8 mouse cellular contexts compared by ENCODE assay signal in genomic region chr3:125403601-125404396, GRCm38 (mm10). TPM values are rescaled to one million over a fixed set of nuclear protein-coding genes. Genes with fewer than 3 reads are reported as not detected.
A peak's percentile ranks its signal among the peaks of the same experiment; 100 is the strongest.
DNase-seq lines count a peak whose midpoint lies in the region; ATAC-seq and TF ChIP-seq lines count a peak whose summit lies in the region.

Ndst4 (plus strand) TSS chr3:125404076.

- ATAC-seq in kidney, postnatal 0 days (replicated peaks; ENCODE audit: low FRiP score, low read depth), result 0 out of 2 replicates have a peak, but pooled peaks have one; percentile 43
- ATAC-seq in embryonic facial prominence, embryonic 15.5 days (ENCODE audit: insufficient number of reproducible peaks, low FRiP score, low TSS enrichment, low read depth), result no peak
- ATAC-seq in intestine, embryonic 14.5 days (replicated peaks; ENCODE audit: low FRiP score, low TSS enrichment, low read depth), result peak; percentile 62; the same call in 1 of the 2 replicates
- no peak for ATAC-seq in limb, embryonic 15.5 days (ENCODE audit: insufficient number of reproducible peaks, low FRiP score, low TSS enrichment, low read depth)
- ATAC-seq in neural tube, embryonic 13.5 days (ENCODE audit: low read depth), result peak; percentile 95

- DNase-seq in kidney, postnatal 0 days (ENCODE audit: low spot score), result peak; percentile 42
- DNase-seq in kidney, adult 18-20 months, result no peak
- DNase-seq in intestine, embryonic 14.5 days (ENCODE audit: low spot score), result peak; percentile 65
- no peak for DNase-seq in thymus, postnatal 25 days
- no peak for DNase-seq in adrenal gland, adult 18-20 months (ENCODE audit: low spot score in 2 of 2)

- 11% methylated on average over 14 of the region's 14 CpGs for WGBS in kidney, postnatal 0 days
- WGBS in embryonic facial prominence, embryonic 15.5 days, result 13% methylated on average over 14 of the region's 14 CpGs
- 12% methylated on average over 14 of the region's 14 CpGs for WGBS in intestine, embryonic 14.5 days
- WGBS in limb, embryonic 15.5 days, result 8% methylated on average over 14 of the region's 14 CpGs
- 8% methylated on average over 14 of the region's 14 CpGs for WGBS in neural tube, embryonic 13.5 days

- no peaks in the 10 kb centered on the region for H3K27me3 ChIP-seq in kidney, postnatal 0 days (ENCODE audit: insufficient read depth, low read length)
- H3K27me3 ChIP-seq in embryonic facial prominence, embryonic 15.5 days, result no peaks in the 10 kb centered on the region
- no peaks in the 10 kb centered on the region for H3K27me3 ChIP-seq in intestine, embryonic 14.5 days (replicated peaks; ENCODE audit: control insufficient read depth, insufficient read depth, low read length)
- no peaks in the 10 kb centered on the region for H3K27me3 ChIP-seq in limb, embryonic 15.5 days
- no peaks in the 10 kb centered on the region for H3K27me3 ChIP-seq in neural tube, embryonic 13.5 days

- H3K4me2 ChIP-seq in kidney, postnatal 0 days (ENCODE audit: low read length), result peak within 1 kb of the TSS; percentile 56
- peak within 1 kb of the TSS; percentile 52 for H3K4me2 ChIP-seq in embryonic facial prominence, embryonic 15.5 days (replicated peaks)
- H3K4me2 ChIP-seq in intestine, embryonic 14.5 days (ENCODE audit: low read length), result peak within 1 kb of the TSS; percentile 58
- peak within 1 kb of the TSS; percentile 50 for H3K4me2 ChIP-seq in limb, embryonic 15.5 days
- peak within 1 kb of the TSS; percentile 61 for H3K4me2 ChIP-seq in neural tube, embryonic 13.5 days

- no peaks in the 10 kb centered on the region for H3K9me3 ChIP-seq in kidney, postnatal 0 days (replicated peaks; ENCODE audit: low read length)
- H3K9me3 ChIP-seq in embryonic facial prominence, embryonic 15.5 days (replicated peaks), result no peaks in the 10 kb centered on the region
- H3K9me3 ChIP-seq in intestine, embryonic 14.5 days (ENCODE audit: control insufficient read depth, low read length), result no peaks in the 10 kb centered on the region
- H3K9me3 ChIP-seq in limb, embryonic 15.5 days, result no peaks in the 10 kb centered on the region
- H3K9me3 ChIP-seq in neural tube, embryonic 13.5 days, result no peaks in the 10 kb centered on the region

- no peak within 1 kb of the TSS for H3K9ac ChIP-seq in kidney, postnatal 0 days (ENCODE audit: low read depth, low read length)
- no peak within 1 kb of the TSS for H3K9ac ChIP-seq in embryonic facial prominence, embryonic 15.5 days
- no peak within 1 kb of the TSS for H3K9ac ChIP-seq in intestine, embryonic 14.5 days (ENCODE audit: low read length)
- no peak within 1 kb of the TSS for H3K9ac ChIP-seq in limb, embryonic 15.5 days
- peak within 1 kb of the TSS; percentile 61 for H3K9ac ChIP-seq in neural tube, embryonic 13.5 days

- no peaks in the 10 kb centered on the region for H3K4me1 ChIP-seq in kidney, postnatal 0 days (replicated peaks; ENCODE audit: insufficient read depth, low read length)
- 0 out of 2 replicates have a peak, but pooled peaks cover 4% of the 10 kb centered on the region for H3K4me1 ChIP-seq in embryonic facial prominence, embryonic 15.5 days
- peaks cover 7% of the 10 kb centered on the region for H3K4me1 ChIP-seq in intestine, embryonic 14.5 days (replicated peaks; ENCODE audit: control insufficient read depth, insufficient read depth, low read length)
- H3K4me1 ChIP-seq in limb, embryonic 15.5 days, result peaks cover 3% of the 10 kb centered on the region
- peaks cover 13% of the 10 kb centered on the region; the same call in 1 of the 2 replicates for H3K4me1 ChIP-seq in neural tube, embryonic 13.5 days (replicated peaks)

- peak within 1 kb of the TSS; percentile 33 for H3K4me3 ChIP-seq in kidney, postnatal 0 days (replicated peaks; ENCODE audit: low read depth, low read length)
- H3K4me3 ChIP-seq in embryonic facial prominence, embryonic 15.5 days (replicated peaks), result peak within 1 kb of the TSS; percentile 35
- peak within 1 kb of the TSS; percentile 33 for H3K4me3 ChIP-seq in intestine, embryonic 14.5 days (ENCODE audit: low read depth, low read length)
- H3K4me3 ChIP-seq in limb, embryonic 15.5 days, result peak within 1 kb of the TSS; percentile 41
- peak within 1 kb of the TSS; percentile 44 for H3K4me3 ChIP-seq in neural tube, embryonic 13.5 days

- no peak for TF ChIP-seq CTCF in kidney, postnatal 0 days (IDR thresholded peaks at IDR 0.05; ENCODE audit: low read depth)

- H3K36me3 ChIP-seq in kidney, postnatal 0 days (ENCODE audit: insufficient read depth, low read length), result no peaks in the 10 kb centered on the region
- no peaks in the 10 kb centered on the region for H3K36me3 ChIP-seq in embryonic facial prominence, embryonic 15.5 days
- H3K36me3 ChIP-seq in intestine, embryonic 14.5 days (ENCODE audit: control insufficient read depth, insufficient read depth, low read length), result no peaks in the 10 kb centered on the region
- no peaks in the 10 kb centered on the region for H3K36me3 ChIP-seq in limb, embryonic 15.5 days
- H3K36me3 ChIP-seq in neural tube, embryonic 13.5 days, result no peaks in the 10 kb centered on the region

- H3K27ac ChIP-seq in kidney, postnatal 0 days, result no peak within 1 kb of the TSS
- H3K27ac ChIP-seq in embryonic facial prominence, embryonic 15.5 days (replicated peaks), result no peak within 1 kb of the TSS
- no peak within 1 kb of the TSS; the same call in 1 of the 2 replicates for H3K27ac ChIP-seq in intestine, embryonic 14.5 days (ENCODE audit: low read depth)
- no peak within 1 kb of the TSS for H3K27ac ChIP-seq in limb, embryonic 15.5 days
- H3K27ac ChIP-seq in neural tube, embryonic 13.5 days (replicated peaks), result peak within 1 kb of the TSS; percentile 55

RNA-seq across cellular contexts. Expression of gene Ndst4, which starts in this region (rescaled TPM):
- 0.11 and 0.18 TPM in 2 replicates for polyA plus RNA-seq in kidney, postnatal 0 days (2015; fragmentation: Nextera tagmentation; extraction: Ambion mirVana)
- 0.20 and 0.47 TPM in 2 replicates for polyA plus RNA-seq in embryonic facial prominence, embryonic 15.5 days (2015; fragmentation: Nextera tagmentation; extraction: Ambion mirVana)
- polyA plus RNA-seq in intestine, embryonic 14.5 days (2014; fragmentation: Nextera tagmentation; extraction: Ambion mirVana), result 0.83 and 0.85 TPM in 2 replicates
- polyA plus RNA-seq in limb, embryonic 15.5 days (2015; fragmentation: Nextera tagmentation; extraction: Ambion mirVana), result 0.37 and 0.45 TPM in 2 replicates
- polyA plus RNA-seq in neural tube, embryonic 13.5 days (2015; fragmentation: Nextera tagmentation; extraction: Ambion mirVana), result 2.6 TPM in 2 replicates
- total RNA-seq in adrenal gland, adult 18-20 months (2021), result not detected

Comparison
In these comparisons a context has a peak if more than half of its experiments do, and no peak if none do; other contexts are left out.
1. Peak in DNase-seq, ATAC-seq, H3K4me3 ChIP-seq and H3K4me2 ChIP-seq in kidney, postnatal 0 days; RNA of the gene not detected or under 1 TPM.
2. Peak in DNase-seq, ATAC-seq, H3K4me3 ChIP-seq and H3K4me2 ChIP-seq in intestine, embryonic 14.5 days; RNA of the gene not detected or under 1 TPM.